Mouse (Mus musculus) C2C12 (cell line): Measurements from ENCODE around the gene Lpcat3.

Experiments used
- CTCF ChIP-seq: IDR thresholded peaks from one replicate; pipeline ENCODE4 v1.5.1; 2011; ENCODE audit not compliant: control insufficient read depth, insufficient read depth, insufficient read length
- FOSL1 ChIP-seq: IDR thresholded peaks from one replicate; pipeline ENCODE4 v1.8.0; 2011; ENCODE audit warnings: mild to moderate bottlenecking, low read length; ENCODE audit not compliant: poor library complexity, insufficient read depth, severe bottlenecking
- MAX ChIP-seq: IDR thresholded peaks from one replicate; pipeline ENCODE4 v1.6.1; 2011; ENCODE audit warnings: mild to moderate bottlenecking, control low read depth

DNA sequence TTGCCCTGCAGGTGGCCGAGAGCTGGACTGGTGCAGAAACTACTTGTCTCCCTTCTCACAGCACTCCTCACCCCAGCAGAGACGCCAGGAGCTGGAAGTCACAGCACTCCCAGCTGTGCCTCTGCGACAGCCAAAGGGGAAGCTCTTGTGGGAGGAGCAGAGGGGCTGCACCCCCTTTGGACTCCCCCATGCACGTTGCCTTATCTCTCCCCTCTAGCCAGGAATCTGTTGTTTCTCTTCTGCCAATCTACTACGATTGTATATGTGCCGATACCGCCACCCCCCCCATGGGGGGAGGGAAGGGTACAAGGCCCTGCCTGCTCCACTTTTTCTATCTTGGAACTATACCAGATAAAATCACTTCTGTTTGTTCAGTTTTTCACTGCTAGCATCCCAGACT is 41.0 kb downstream of the Lpcat3 start:
- no peak for TF ChIP-seq CTCF
- TF ChIP-seq FOSL1, result no peak
- no peak for TF ChIP-seq MAX
